Mouse (Mus musculus): ENCODE results near the gene Foxk1. TPM values are rescaled to one million over a fixed set of nuclear protein-coding genes. Genes with fewer than 3 reads are reported as not detected.
A peak's percentile ranks its signal among the peaks of the same experiment; 100 is the strongest.

Gene Foxk1
- total RNA-seq, 2 experiments from 2014 or later, result 34.5 to 35.6 TPM

DNA sequence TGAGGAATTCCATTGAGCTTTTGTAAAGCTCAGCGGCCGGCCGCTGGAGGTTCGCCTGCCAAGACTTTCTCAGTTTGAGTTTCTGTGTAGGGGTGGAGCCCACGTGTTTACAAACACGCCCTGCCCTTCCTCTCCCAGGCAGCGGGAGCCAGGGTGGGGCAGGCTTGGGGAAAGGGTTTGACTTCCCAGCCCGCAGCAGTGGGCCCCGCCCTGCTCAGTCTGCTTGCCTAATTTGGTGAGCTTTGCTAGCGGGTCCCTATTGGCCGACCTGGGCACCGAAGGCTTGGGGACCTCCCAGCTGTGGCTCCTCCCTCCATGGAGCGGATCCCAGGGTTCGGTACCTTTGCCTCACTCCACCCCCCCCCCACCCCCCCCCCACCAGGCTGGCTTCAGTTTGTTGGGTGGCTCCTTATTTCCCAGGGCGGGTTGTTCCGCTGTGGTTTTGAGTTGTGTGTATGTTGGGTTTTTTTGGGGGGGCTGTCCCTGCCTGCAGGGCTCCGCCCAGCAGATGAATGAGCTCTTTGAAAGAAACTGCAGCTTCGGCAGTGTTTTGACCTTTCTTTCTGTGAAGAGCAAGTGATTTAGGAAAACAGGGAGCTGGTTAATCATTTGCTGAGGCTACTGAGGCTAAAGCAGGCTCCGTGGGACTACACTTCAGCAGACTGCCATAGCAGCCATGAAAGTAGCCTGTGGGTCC is 39.3 kb downstream of the Foxk1 start:
- peak; percentile 67 for DNase-seq
- intact Hi-C loops (cut with DNase I), result loop anchor here (10.0 kb wide), 3 partner anchors 76 to 1596 kb away; partner anchors contain the start of gene Sdk1

DNA sequence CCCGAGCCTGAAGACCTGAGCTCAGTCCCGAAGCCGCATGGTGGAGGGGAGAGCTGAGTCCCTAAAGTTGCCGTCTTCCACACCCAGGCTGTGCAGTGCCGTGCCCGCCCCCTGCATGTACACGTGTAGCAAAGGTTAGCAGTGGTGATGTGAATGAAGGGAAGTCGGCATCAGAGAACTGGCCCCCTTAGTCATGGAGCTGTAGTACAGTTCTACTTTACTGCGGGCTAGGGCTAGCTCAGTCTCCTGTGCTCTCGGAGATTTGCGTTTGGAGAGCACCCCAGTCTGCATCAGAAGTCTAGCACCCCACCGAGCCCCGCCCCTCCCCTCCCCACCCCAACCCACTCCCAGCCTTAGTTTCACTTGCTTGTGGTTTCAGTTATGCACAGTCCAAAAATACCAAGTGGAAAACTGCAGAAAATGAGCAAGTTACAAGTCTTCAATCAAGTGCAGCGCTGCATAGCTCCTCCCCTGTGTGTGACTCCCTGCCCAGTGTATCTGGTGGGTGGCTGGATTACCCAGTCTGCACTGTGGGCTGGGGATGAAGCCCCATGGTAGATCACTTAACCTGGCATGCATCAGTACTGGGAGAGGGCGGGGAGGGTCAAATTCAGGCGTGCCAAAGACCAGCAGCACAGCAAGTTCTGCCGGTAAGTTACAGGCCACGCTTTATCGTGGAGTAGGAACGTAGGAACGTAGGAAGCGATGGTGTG is 40.2 kb downstream of the Foxk1 start:
- intact Hi-C loops (cut with DNase I), result loop anchor here (10.0 kb wide), 3 partner anchors 77 to 1597 kb away; partner anchors contain the start of gene Sdk1
- DNase-seq, result no peak

DNA sequence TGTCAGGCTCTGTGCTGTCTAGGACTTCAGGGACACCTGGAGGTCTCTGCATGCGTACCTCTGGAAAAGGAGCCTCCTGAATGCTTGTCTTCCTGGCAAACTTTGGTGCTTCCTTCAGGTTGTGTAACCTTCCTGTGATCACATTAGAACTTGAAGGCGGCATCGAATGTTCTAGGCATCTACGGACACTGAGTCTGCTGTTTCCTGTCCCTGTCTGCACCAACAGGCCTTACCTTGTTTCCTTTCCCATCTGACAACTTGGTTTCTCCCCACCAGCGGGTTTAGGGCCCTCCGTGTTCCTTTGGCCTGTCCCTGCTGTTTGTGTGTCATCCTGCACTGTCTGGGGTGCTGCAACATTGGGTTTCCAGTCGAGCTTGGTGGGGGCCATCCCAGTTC is 40.7 kb downstream of the Foxk1 start:
- intact Hi-C loops (cut with DNase I), result loop anchor here (10.0 kb wide), 3 partner anchors 77 to 1597 kb away; partner anchors contain the start of gene Sdk1

DNA sequence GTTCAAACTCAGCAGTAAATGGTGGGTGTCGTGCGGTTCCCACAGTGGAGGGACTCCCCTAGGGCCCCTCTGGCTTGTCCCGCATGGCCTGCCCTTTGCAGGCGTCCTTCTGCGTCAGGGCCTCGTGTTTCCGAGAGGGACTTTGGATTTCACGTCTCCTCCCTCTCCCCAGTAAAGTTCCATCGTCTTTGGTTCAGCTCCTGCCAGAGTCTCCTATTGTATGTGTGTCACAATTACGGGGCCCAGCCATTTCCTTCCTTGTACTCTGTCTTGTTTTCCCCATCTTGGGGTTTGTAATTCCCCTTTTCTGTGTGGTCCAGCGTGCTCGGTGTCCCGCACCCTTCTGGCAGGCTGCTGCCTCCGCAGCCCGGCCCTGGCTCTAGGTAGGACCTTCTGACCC is 42.2 kb downstream of the Foxk1 start:
- intact Hi-C loops (cut with DNase I), result loop anchor here (10.0 kb wide), 3 partner anchors 79 to 1599 kb away; partner anchors contain the start of gene Sdk1

More for the DNA sequence above, 40.7 kb downstream of the Foxk1 start:
- DNase-seq, result no peak

DNA sequence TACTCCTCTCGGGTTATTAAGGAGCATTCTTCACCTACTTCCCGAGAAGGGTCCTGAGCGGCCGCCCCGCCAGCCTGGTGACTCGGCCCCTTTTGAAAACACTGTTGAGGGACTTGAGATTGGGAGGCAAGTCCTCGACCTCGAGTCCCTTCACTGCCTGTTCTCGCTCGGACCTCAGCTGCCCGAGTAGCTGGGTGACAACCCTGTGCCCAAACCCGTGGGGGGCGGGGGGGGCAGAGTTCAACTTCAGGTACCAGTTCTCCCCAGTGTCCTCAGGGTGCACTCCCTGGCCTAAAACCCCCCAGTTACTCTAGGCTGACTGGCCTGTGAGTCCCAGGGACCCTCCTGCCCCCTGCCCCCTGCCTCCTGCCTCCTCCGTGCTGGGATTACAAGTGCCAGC is 42.7 kb downstream of the Foxk1 start:
- intact Hi-C loops (cut with DNase I), result loop anchor here (10.0 kb wide), 3 partner anchors 79 to 1599 kb away; partner anchors contain the start of gene Sdk1
- no peak for DNase-seq

More for the DNA sequence above, 42.2 kb downstream of the Foxk1 start:
- no peak for DNase-seq

DNA sequence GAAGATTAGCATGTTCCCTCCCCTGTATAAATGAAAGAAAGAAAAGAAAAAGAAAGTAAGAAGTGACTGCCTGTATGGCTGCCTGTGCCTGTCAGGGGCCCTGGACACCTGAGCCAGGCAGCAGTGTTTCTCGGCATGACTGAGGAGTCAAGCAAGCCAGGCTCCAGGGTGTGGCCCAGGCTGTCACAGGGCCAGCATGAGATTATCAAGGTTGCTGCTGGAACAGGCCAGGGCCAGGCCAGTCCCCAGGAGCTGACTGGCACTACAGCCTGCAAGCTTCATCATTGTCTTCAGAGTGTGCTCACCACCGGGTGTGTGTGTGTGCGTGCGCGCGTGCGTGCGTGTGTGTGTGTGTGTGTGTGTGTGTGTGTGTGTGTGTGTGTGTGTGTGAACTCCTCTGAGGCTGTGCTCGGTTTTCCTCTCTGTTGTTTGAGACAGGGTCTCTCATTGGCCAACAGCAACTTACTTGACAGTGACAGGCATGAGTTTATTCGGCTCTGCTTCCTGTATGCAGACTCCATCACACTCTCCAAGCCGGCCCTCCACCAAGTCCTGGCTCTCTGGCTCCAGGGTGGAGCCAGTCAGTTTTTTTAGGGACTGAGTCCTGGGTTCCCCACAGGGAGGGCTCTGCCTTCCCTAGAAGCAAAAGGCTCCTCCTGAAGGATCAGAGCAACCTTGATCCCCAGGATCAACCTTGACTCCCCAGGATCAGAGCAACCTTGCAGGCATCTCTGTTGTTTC is 43.7 kb downstream of the Foxk1 start:
- intact Hi-C loops (cut with DNase I), result loop anchor here (10.0 kb wide), 3 partner anchors 80 to 1600 kb away; partner anchors contain the start of gene Sdk1
- DNase-seq, result no peak

DNA sequence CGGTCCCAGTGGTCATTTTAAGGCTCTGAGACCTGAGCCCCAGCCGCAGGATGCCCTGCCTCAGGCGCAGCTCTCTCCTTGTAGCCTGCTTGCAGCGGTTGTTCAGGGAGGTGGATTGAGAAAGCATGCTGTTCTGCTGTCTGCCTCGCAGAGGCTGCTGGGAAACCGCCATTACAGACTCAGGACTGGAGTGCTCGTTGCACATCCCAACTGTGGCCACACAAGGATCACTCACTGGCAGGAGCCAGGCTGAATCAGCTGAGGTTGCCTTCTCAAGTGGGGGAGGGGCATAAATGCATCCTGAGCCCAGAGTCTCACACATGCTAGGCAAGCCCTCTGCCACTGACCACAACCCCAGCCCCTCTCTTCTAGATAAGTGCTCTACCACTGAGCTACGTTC is 44.4 kb downstream of the Foxk1 start:
- no peak for DNase-seq
- intact Hi-C loops (cut with DNase I), result loop anchor here (10.0 kb wide), 3 partner anchors 81 to 1601 kb away; partner anchors contain the start of gene Sdk1

DNA sequence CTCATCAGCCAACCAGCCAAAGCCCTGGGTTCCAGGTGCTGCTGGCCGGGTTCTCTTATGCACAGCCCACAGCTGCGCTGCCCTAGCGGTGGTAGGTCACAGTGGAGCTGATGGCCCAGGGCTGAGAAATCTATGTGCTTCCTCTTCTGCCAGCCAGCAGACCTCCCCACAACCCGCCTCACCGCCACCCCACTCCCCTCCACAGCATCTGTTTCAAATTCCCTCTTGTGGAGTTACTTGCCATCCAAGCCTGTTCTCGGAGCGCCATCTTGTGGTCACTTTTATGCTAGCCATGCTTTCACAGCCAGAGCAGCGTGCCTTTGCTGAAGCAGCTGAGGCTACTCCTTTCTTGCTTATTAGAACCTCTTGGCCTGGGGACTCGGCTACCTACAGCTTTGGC is 46.8 kb downstream of the Foxk1 start:
- peak; percentile 94 for DNase-seq
- intact Hi-C loops (cut with DNase I), result loop anchor here (10.0 kb wide), 3 partner anchors 83 to 1603 kb away; partner anchors contain the start of gene Sdk1

DNA sequence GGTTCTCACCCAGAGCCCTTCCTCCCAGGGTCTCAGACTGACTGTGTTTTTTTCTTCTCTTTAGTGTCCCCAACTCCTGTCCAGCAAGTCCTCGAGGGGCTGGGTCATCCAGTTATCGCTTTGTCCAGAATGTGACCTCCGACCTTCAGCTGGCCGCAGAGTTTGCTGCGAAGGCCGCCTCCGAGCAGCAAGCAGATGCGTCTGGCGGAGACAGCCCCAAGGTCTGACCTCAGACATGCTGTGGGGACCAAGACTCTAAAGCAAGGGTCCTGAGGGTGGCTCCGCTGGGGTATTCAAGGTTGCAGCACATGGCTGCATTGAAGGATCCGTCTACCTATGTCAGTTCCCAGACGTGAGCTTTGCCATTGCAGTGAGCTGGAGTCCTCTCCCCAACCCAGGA is 47.3 kb downstream of the Foxk1 start:
- no peak for DNase-seq
- intact Hi-C loops (cut with DNase I), result loop anchor here (10.0 kb wide), 3 partner anchors 84 to 1604 kb away; partner anchors contain the start of gene Sdk1

DNA sequence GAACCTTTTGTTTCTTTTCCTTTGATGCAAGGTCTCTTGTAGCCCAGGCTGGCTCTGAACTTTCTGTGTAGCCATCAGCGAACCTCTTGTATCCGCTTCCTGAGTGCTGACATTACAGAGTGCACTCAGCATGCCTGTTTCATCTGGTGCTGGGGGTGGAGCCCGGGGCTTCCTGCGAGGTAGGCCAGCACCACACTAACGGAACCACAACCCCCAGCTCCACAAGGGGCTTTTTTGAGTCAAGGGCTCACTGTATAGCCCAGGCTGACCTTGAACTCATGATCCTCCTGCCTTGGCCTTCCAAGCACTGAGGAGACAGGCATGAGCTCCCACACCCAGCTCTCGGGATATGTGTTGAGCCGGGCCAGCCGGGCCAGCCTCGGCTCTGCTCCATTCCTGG is 49.5 kb downstream of the Foxk1 start:
- no peak for DNase-seq
- intact Hi-C loops (cut with DNase I), result no loop called here

DNA sequence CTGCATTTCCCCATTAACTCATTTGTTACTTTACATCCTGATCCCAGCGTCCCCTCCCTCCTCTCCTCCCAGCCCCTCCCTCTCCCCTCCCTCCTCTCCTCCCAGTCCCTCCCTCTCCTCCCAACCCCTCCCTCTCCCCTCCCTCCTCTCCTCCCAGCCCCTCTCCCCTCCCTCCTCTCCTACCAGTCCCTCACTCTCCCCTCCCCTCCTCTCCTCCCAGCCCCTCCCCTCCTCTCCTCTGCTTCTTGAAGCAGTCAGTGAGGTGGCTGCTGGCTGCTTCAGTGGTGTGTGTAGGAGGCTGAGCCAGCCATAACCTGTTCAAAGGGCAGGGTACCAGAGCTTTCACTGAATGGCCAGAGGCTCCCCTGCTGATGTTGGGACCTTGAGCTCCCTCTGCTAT is 50.5 kb downstream of the Foxk1 start:
- DNase-seq, result no peak
- intact Hi-C loops (cut with DNase I), result no loop called here

DNA sequence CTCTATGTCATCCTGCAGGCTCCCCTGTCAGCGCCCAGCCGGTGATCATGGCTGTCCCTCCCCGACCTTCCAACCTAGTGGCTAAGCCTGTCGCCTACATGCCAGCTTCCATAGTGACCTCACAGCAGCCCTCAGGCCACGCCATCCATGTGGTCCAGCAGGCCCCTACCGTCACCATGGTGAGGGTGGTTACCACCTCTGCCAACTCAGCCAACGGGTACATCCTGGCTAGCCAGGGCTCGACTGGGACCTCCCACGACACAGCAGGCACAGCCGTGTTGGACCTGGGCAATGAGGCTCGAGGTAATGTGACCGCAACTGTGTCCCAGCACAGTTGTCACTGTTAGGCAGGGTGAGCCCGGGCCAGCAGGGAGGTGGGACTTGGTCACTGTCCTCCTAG is 52.4 kb downstream of the Foxk1 start:
- no peak for DNase-seq
- intact Hi-C loops (cut with DNase I), result no loop called here

DNA sequence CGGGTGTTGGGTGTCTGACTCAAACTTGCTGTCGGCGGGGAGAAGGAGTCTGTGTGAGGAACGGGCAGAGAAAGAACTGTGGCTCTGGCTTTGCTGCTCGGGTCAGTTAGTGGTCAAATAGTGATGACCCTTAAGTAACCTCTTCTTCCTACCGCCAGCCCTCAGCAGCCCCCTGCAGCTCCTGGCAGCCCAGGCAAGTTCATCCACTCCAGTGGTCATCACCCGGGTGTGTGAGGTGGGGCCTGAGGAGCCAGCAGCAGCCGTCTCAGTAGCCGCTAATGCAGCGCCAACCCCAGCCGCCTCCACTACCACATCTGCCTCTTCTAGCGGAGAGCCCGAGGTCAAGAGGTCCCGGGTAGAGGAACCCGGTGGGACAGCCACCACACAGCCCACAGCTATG is 55.0 kb downstream of the Foxk1 start:
- intact Hi-C loops (cut with DNase I), result no loop called here
- DNase-seq, result no peak

DNA sequence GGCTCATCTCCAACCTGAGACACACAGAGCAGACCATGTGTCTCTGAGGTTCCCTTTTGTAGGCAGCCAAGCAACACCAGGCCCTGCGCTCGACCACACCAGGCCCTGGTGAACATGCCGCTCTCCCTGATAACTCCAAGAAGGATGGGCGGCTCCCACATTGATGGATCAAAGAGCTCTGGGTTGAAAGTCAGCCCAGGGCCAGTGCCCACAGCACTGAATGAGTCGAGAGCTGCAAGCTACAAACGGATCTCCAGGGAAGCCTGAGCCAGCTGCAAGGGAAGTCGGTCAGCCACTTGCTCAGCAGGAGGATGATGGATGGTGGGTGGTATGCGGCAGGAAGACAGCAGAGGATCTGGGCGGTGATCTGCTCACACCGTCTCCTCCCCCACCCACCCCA is 56.0 kb downstream of the Foxk1 start:
- DNase-seq, result no peak
- intact Hi-C loops (cut with DNase I), result no loop called here

DNA sequence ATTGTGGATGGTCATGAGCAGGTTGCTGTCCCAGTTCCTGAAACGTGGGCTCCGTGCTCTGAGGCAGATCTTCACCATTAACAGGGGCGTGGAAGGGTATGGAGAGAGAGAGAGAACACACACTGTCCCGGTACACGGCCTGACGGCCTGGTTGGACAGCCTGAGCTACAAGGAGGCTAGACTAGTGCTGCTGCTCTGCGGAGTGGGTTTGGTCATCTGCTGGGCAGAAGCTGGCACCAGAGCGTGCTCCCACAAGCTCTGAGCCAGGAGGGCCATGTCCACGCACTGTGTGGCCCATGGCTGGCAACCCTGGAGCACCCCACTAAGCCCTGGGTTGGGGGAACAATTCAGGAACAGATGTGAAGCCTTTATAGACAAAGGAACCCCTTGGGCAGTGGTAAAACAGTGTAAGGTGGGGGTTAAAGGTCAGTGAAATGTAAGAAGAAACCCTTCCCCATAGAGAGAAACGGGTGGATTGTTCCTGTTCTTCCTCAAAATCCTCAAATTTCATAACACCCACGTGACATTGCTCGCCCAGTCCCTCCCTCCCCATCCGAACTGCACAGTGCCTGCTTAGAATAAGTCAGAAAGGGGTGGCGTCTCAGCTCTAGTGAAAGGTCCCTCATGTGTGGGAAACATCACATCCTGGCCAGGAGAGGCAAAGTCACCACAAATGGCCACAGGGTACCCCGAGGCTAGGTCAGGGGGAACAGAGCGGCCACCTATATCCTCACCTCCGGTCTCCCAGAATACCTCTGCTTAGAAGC is 57.7 kb downstream of the Foxk1 start:
- intact Hi-C loops (cut with DNase I), result no loop called here
- DNase-seq, result no peak

DNA sequence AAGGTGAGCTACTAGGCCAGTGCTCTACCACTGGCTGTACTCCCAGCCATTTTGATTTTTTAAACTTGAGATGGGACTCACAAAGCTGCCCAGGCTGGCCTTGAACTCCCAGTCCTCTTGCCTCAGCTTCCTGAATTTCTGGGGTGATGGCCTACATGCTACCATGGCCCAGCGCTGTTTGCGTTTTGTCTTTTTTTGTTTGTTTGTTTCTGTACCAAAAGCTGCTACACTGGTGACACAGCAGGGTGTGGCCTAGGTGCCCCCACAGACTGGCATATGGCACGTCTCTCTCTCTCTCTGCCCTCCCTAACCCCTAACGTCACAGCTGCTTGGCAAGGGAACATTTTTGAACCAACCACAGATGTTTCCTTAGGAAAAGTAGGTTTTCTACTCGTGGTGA is 58.5 kb downstream of the Foxk1 start:
- no peak for DNase-seq
- intact Hi-C loops (cut with DNase I), result no loop called here

DNA sequence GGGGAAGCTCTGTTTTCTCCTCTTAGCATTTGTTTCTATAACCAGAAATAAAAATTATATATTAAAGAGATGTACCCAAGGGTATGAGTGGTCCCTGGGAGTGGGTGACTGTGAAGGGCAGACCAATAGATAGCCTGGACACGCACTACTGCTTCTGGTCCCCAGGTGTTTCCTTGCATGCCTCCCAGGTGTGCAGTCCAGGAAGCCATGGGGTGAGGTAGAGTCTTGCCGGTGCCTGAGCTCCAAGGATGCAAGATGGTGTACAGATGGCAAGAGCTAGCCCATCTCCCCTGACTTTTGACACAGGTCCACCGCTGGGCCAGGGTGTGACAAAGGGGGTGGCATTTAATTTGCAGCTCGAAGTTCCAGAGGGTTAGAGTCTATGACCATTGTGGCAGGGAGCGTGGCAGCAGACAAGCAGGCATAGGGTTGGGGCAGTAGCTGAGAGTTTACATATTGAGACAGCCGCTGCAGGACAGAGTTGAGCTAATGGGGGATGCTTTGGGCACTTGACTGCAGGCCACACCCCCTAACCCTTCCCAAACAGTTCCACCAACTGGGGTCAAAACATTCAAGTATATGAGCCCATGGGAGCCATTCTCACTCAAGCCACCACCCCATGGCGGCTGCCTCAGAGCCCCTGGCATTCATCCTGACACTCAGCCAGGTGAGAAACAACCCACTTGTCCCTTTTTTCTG is 60.8 kb downstream of the Foxk1 start:
- intact Hi-C loops (cut with DNase I), result no loop called here
- DNase-seq, result no peak

DNA sequence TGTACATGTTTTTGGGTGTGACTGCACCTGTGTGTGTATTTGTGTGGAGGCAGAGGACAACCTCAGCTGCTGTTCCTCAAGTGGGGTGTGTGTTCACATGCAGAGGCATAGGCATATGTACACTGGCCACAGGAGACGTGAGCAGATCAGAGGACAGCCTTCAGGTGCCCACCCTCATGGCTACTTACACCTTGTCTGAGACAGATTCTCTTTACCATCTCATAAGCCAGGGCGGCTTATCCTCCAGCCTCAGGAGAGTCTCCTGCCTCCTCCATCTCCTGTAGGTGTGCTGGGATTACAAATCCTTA is 61.3 kb downstream of the Foxk1 start:
- intact Hi-C loops (cut with DNase I), result no loop called here
- no peak for DNase-seq

DNA sequence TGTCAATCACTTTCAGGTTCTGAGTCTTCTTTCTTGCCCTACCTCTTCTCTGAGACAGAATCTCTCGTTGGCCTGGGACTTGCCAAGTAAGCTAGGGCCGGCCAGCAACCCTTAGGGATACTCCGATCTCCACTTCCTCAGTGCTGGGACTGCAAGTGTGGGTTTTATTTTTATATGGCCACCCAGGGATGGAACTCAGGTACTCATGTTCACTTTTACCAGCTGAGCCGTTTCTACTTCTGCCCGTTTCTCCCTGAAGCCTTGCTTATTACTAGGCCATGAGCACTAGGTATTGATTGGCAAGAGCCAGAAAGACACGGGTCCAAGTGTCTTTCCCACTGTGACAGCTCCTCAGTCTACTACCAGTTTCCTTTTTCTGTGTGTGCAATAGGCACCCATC is 61.7 kb downstream of the Foxk1 start:
- intact Hi-C loops (cut with DNase I), result no loop called here
- no peak for DNase-seq
